Mouse (Mus musculus): ENCODE data around the gene Cbx5. TPM values are rescaled to one million over a fixed set of nuclear protein-coding genes. Genes with fewer than 3 reads are reported as not detected.

Cbx5 gene
- 86.8 and 91.8 TPM in 2 replicates for polyA plus RNA-seq (2012; rRNA removed)

GRCm38 (mm10) chr15:103239685-103240159 lies at the start of gene Cbx5:
TSS of gene Cbx5 (minus strand) at chr15:103239816.

GRCm38 (mm10) chr15:103272419-103273279 lies 33.0 kb upstream of the Cbx5 start, which contains the start of gene Copz1:
TSS of gene Copz1 (plus strand) at chr15:103272714.

GRCm38 (mm10) chr15:103257790-103258728 lies 18.4 kb upstream of the Cbx5 start, which contains the start of gene Nfe2:
TSS of gene Nfe2 (minus strand) at chr15:103258403.

GRCm38 (mm10) chr15:103240160-103241028 lies 778 bp upstream of the Cbx5 start, which contains the start of gene Hnrnpa1:
TSS of gene Hnrnpa1 (plus strand) at chr15:103240432.

GRCm38 (mm10) chr15:103167042-103167615 lies 72.5 kb downstream of the Cbx5 start, which contains the start of gene Smug1:
TSS of gene Smug1 (minus strand) at chr15:103167092.

Other genes with a start within 250 kb of the Cbx5 start
- not detected in 2 replicates for gene Hoxc8, start 249.2 kb downstream of the Cbx5 start, polyA plus RNA-seq (2012; rRNA removed)
- 0.14 TPM in 1 of 2 replicates, not detected in the other for gene Hoxc6, start 241.6 kb downstream of the Cbx5 start, polyA plus RNA-seq (2012; rRNA removed)
- gene Hoxc4, start 220.9 kb downstream of the Cbx5 start, polyA plus RNA-seq (2012; rRNA removed) = 0.10 and 0.28 TPM in 2 replicates
- gene Smug1, start 72.7 kb downstream of the Cbx5 start, polyA plus RNA-seq (2012; rRNA removed) = 27.0 and 30.0 TPM in 2 replicates
- 1,022 and 1,097 TPM in 2 replicates for gene Hnrnpa1, start 616 bp upstream of the Cbx5 start, polyA plus RNA-seq (2012; rRNA removed)
- gene Nfe2, start 18.6 kb upstream of the Cbx5 start, polyA plus RNA-seq (2012; rRNA removed) = 0.25 and 0.32 TPM in 2 replicates
- 160 and 164 TPM in 2 replicates for gene Copz1, start 32.9 kb upstream of the Cbx5 start, polyA plus RNA-seq (2012; rRNA removed)
- gene Gpr84, start 70.8 kb upstream of the Cbx5 start, polyA plus RNA-seq (2012; rRNA removed) = 0.27 and 0.31 TPM in 2 replicates
- gene Zfp385a, start 100.3 kb upstream of the Cbx5 start, polyA plus RNA-seq (2012; rRNA removed) = 20.7 and 25.0 TPM in 2 replicates
- gene Itga5, start 126.9 kb upstream of the Cbx5 start, polyA plus RNA-seq (2012; rRNA removed) = 5.1 and 6.9 TPM in 2 replicates
- gene Gtsf1, start 190.7 kb upstream of the Cbx5 start, polyA plus RNA-seq (2012; rRNA removed) = 0.15 TPM in 1 of 2 replicates, not detected in the other
- gene Gtsf2, start 208.7 kb upstream of the Cbx5 start, polyA plus RNA-seq (2012; rRNA removed) = 0.25 TPM in 1 of 2 replicates, not detected in the other
- 1.7 and 2.0 TPM in 2 replicates for gene Nckap1l, start 214.0 kb upstream of the Cbx5 start, polyA plus RNA-seq (2012; rRNA removed)

Data from central nervous system, embryonic 18 days (tissue).